Mouse (Mus musculus): ENCODE measurements around the gene Dtx2.
A peak's percentile ranks its signal among the peaks of the same experiment; 100 is the strongest.

The Dtx2 gene

GRCm38 (mm10) chr5:135994725-135995687, at the start of gene Dtx2:
Dtx2 (plus strand) TSS chr5:135994800.
- DNase-seq = peak; percentile 91

DNA sequence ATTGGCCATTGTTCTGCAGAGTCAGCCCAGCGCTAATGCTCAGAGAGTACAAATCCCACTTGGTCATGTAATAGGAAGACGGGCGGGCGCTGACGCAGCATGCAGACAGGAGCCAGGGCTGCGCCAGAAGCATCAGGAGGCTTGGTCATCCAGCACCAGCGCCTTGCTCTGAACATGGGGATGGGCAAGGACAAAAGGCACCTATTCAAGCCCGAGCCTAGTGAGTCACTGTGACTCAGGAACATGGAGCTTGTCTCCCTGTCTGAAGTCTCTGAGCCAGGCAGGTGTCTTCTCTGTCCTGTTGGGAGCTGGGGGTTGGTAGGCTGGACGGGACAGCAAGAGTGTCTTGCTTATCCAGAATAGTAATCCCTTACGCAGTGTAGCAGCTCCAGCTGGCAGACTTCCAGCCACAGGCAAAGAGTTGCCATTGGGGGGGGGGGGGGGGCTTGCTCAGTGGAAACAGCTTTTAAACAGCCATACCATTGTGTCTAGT, 48.6 kb upstream of the Dtx2 start:
- no peak for DNase-seq

GRCm38 (mm10) chr5:135946621-135947020, 48.0 kb upstream of the Dtx2 start:
- no peak for DNase-seq

GRCm38 (mm10) chr5:135950710-135951412, 43.7 kb upstream of the Dtx2 start:
- no peak for DNase-seq

- DNase-seq = no peak
Measured at GRCm38 (mm10) chr5:135951660-135952059, 42.9 kb upstream of the Dtx2 start.

DNA sequence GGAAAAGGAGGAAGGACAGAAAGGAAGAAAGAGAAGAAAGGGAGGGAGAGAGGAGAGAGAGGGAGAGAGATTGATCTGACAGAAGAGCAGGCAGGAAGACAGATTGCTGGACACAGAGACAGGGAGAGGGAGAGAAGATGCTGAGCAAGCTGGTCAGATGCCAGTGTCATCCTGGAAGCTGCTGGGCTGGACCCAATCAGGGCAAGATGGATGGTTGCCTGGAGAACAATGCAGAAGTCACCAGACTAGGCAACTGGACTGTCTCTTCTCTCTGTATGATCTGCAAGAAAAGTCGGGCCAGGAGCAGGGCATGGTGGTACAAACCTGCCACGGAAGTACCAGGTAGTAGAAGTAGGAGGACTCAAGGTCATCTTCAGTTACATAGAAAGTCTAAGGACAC, 41.8 kb upstream of the Dtx2 start:
- DNase-seq = no peak

DNA sequence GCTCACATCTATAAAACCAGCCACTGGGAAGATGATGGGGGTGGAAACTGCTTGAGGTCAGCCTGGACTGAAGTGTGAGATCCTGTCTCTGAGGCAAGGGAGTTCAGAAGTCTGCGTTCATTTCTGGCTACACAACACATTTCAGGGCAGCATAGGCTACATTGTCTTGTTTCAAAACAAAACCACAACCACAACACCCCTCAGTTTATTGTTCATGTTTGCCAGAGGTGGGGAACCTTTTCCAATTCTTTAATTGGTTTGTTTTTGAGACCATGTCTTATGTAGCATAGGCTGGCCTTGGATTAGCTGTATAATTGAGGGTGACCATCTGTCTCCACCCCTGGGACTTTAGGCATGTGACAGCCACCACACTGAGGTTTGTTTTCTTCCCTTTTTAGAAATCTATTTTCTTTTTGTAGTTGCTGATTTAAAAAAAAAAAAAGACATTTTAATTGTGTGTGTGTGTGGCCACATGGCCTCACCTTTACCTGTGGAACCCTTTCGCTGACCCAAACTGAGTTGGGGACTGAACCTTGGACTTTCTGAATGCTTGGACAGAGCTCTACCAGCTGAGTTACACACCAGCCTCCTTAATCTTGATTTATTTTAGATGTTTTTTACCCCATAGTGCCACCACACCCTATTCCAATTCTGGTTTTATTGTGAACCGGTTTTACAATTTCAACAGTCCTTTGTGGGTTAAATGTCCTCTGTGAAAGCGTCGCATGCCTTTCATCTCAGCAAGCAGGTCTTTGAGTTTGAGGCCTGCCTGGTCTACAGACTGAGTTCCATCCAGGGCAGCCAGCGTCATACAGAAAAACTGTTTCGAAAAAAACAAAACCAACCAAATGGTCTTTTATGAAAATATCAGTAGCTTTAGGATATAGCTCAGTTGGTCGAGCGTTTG, 38.0 kb upstream of the Dtx2 start:
- no peak for DNase-seq

- peak; percentile 99 for DNase-seq
Measured at GRCm38 (mm10) chr5:135957207-135957974, 37.2 kb upstream of the Dtx2 start.

GRCm38 (mm10) chr5:135958367-135958766, 36.2 kb upstream of the Dtx2 start:
- DNase-seq = no peak

DNA sequence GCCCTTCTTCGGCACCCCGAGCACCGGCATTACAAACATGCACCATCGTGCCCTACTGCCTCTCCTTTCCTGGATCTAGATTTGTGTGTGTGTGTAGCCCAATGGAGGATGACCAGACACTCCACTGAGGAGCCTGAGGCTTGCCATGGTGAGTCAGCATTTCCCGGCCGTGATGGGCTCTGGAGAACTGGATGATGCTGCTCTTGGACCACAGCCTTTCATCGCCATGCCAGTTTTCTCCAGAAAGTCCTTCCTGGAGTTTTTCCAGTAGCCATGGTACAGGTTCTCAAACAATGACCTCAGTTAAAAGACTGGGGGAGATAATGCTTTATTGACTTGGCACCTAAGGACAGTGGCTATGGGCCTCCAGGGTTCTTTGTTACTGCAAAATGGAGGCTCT, 34.7 kb upstream of the Dtx2 start:
- DNase-seq = no peak

GRCm38 (mm10) chr5:135960909-135961635, 33.5 kb upstream of the Dtx2 start:
- DNase-seq = peak; percentile 33

DNA sequence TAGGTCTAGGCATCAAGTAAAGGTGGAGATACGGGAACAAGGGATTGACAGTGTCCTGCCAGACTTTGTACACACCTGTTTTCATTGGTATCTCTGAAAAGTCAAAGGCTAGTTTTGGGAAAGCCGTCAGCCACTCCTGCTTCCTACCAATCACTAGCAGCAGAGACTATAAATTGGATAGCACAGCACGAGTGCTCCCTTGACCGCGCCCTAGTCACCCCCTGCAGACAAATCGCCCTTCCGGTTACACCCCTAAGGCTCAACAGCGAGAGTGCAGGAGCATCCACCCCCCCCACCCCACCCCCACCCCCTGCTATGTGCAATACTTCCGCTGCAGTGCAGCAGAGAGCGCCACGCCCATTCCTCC, 32.5 kb upstream of the Dtx2 start:
- DNase-seq = no peak

- DNase-seq = peak; percentile 99
Measured at GRCm38 (mm10) chr5:135962492-135963279, 31.9 kb upstream of the Dtx2 start.

DNA sequence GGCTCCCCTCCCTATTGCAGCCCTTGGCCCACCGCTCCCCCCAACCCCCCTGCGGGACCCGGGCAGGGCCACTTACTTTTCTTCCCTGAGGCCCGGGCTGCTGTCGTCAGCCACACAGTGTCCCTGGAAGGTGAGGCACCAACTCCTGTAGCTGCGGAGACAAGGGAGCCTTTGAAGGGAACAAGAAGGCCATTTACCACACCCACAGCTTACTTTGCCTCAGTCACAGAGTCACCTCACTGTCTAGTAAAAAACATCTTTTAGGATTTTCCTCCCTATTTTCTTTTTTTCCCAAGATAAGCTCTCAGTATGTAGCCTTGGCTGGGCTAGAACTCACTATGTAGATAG, 31.3 kb upstream of the Dtx2 start:
- DNase-seq = no peak

DNA sequence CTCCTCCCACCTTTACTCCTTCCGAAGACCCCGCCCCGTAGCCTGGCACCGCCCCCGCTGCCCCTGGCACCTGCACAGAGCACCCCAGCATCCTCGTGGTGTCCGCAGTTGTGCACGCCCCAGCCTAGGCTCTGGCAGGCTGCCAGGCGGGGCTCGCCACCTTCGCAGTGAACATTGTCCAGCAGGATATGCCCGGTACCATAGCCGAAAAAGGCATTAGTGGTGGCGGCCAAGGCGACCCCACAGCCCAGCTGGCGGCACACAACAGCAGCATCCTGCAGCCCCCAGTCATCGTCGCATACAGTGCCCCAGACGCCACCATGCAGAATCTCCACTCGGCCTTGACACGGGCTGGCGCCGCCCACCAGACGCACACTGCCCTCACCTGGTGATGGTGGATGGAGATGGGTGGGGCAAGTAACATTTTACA, 29.1 kb upstream of the Dtx2 start:
- DNase-seq = peak; percentile 57

- DNase-seq = no peak
Measured at GRCm38 (mm10) chr5:135966866-135967265, 27.7 kb upstream of the Dtx2 start.

DNA sequence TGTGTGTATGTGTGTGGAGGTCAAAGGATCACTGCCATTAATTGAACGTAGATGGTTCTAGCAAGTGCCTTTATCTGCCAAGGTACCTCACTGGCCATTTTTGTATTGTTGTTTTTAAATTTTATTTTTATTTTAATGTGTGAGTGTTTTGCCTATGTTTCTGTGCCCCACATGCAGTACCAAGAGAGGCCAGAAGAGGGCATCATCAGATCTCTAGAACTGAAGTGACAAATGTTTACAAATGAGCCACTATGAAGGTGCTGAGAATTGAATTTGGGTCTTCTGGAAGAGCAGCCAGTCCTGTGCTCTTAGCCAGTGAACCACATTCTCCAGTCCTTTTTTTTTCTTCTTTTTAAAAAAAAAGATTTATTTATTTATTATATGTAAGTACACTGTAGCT, 25.8 kb upstream of the Dtx2 start:
- peak; percentile 61 for DNase-seq

- no peak for DNase-seq
Measured at GRCm38 (mm10) chr5:135970247-135970646, 24.4 kb upstream of the Dtx2 start.

- DNase-seq = no peak
Measured at GRCm38 (mm10) chr5:135971876-135972275, 22.7 kb upstream of the Dtx2 start.

DNA sequence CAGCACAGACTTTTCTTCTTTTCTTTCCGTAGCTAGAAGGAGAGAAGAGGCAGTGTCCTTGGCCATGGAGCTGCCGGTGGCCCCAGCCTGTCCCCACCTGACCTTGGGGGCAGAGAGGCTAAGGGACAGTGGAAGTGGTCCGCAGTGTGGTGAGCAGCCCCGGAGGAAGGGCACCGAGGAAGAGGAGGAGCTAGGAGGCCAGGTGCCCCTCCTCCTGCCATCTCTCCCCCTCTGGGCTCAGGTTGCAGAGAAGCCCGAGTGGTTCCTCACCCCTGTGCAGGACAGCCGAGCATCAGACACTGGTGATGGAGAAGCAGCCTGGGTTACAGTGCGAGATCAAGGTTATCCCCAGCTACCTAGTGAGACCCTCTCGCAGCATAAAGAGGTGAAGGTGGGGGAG, 20.2 kb upstream of the Dtx2 start, which contains the start of gene Ssc4d:
Gene Ssc4d, minus strand, starts transcription at position 167 of the 400 bp plus-strand sequence.
- no peak for DNase-seq
